ENCODE assay signal across 9 mouse cellular contexts in the genomic region with DNA sequence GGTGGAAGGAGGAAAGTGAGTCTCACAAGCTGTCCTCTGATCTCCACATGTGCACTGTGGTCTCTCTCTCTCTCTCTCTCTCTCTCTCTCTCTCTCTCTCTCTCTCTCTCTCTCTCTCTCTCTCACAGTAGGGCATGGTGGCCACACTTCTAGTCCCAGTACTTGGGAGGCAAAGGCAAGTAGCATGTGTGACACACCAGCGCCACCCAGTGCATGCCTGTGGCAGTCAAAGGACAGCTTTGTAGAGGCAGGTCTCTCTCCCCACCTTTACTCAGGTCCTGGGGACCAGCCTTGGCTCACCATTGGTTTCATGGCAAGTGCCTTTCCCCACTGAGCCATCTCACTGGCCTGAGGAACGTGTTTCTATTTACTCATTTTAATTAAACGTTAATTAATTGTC. TPM values are rescaled to one million over a fixed set of nuclear protein-coding genes. Genes with fewer than 3 reads are reported as not detected.
DNase-seq lines count a peak whose midpoint lies in the region; ATAC-seq and TF ChIP-seq lines count a peak whose summit lies in the region.
"Had no signal": no experiment of that assay in that cellular context is flagged by ENCODE, and none has a peak within 500 bp of the region (broad histone marks: within the 10 kb centered on the region; RNA-seq: fewer than 3 reads in every experiment).

No protein-coding gene starts in this region.

- H3K27me3 ChIP-seq in kidney, adult 2 months (replicated peaks; ENCODE audit: control insufficient read depth, insufficient read depth, low read length): no peaks in the 10 kb centered on the region
- no peaks in the 10 kb centered on the region; the same call in 1 of the 2 replicates for H3K27me3 ChIP-seq in kidney, embryonic 15.5 days
- H3K27me3 ChIP-seq in G1E (ENCODE audit: insufficient read depth, low read length): peaks cover 49% of the 10 kb centered on the region
- peaks cover 17% of the 10 kb centered on the region; the same call in 1 of the 2 replicates for H3K27me3 ChIP-seq in liver, embryonic 13.5 days
- H3K27me3 ChIP-seq in spleen, adult 2 months (ENCODE audit: control insufficient read depth, insufficient read depth, low read length): no peaks in the 10 kb centered on the region

- DNase-seq in kidney, adult 2 months: peak; percentile 15
- no peak for DNase-seq in G1E (ENCODE audit: low spot score)
- DNase-seq in c-Kit-negative CD71-positive TER-119-positive erythroid progenitor cells, embryonic 14.5 days (ENCODE audit: low read depth, low spot score): peak; percentile 21
- peak; percentile 52 for DNase-seq in gastrocnemius, postnatal 10 days
- DNase-seq in liver, embryonic 13.5 days: peak; percentile 43
- peak; percentile 26 to 49 for DNase-seq in spleen, adult 2 months (ENCODE audit: low read depth in 1 of 2, low spot score in 2 of 2)
- no peak for DNase-seq in neural tube, embryonic 10.5 days (ENCODE audit: extremely low spot score, low spot score)

- no peak overlapping the region for H3K27ac ChIP-seq in kidney, adult 2 months (ENCODE audit: insufficient read depth, low read depth, low read length)
- no peak overlapping the region for H3K27ac ChIP-seq in kidney, embryonic 15.5 days
- no peak overlapping the region for H3K27ac ChIP-seq in liver, embryonic 13.5 days
- H3K27ac ChIP-seq in spleen, adult 2 months (ENCODE audit: insufficient read depth, low read length): no peak overlapping the region

- no peak overlapping the region for H3K9ac ChIP-seq in kidney, embryonic 15.5 days
- H3K9ac ChIP-seq in liver, embryonic 13.5 days: no peak overlapping the region

- H3K4me1 ChIP-seq in kidney, adult 2 months (ENCODE audit: control insufficient read depth, insufficient read depth, low read length): no peaks in the 10 kb centered on the region
- peaks cover 5% of the 10 kb centered on the region; the same call in 1 of the 2 replicates for H3K4me1 ChIP-seq in kidney, embryonic 15.5 days
- H3K4me1 ChIP-seq in G1E (ENCODE audit: insufficient read depth, low read depth, low read length): peaks cover 24% of the 10 kb centered on the region
- peaks cover 3% of the 10 kb centered on the region for H3K4me1 ChIP-seq in liver, embryonic 13.5 days (replicated peaks)
- peaks cover 9% of the 10 kb centered on the region; the same call in 1 of the 2 replicates for H3K4me1 ChIP-seq in spleen, adult 2 months (ENCODE audit: control insufficient read depth, insufficient read depth, insufficient read length)

- 19% methylated on average over 3 of the region's 3 CpGs for WGBS in kidney, adult 2 months
- WGBS in kidney, embryonic 15.5 days: 21% methylated on average over 3 of the region's 3 CpGs
- WGBS in liver, embryonic 13.5 days (ENCODE audit: insufficient replicate concordance): 10% methylated on average over 3 of the region's 3 CpGs
- WGBS in spleen, adult 2 months: 25% methylated on average over 3 of the region's 3 CpGs

- no peak for TF ChIP-seq POLR2A in kidney, adult 2 months (IDR thresholded peaks at IDR 0.05; ENCODE audit: low read depth, low read length)
- TF ChIP-seq POLR2A in spleen, adult 2 months (IDR thresholded peaks at IDR 0.05; ENCODE audit: low read depth, low read length): no peak

- H3K36me3 ChIP-seq in kidney, adult 2 months (ENCODE audit: control insufficient read depth, insufficient read depth, low read length): no peaks in the 10 kb centered on the region
- no peaks in the 10 kb centered on the region for H3K36me3 ChIP-seq in kidney, embryonic 15.5 days
- no peaks in the 10 kb centered on the region for H3K36me3 ChIP-seq in G1E (replicated peaks)
- H3K36me3 ChIP-seq in liver, embryonic 13.5 days: no peaks in the 10 kb centered on the region
- H3K36me3 ChIP-seq in spleen, adult 2 months (ENCODE audit: control insufficient read depth, insufficient read depth, low read length): no peaks in the 10 kb centered on the region

- no peak overlapping the region for H3K4me3 ChIP-seq in kidney, adult 2 months (ENCODE audit: insufficient read depth, low read depth, low read length)
- H3K4me3 ChIP-seq in kidney, embryonic 15.5 days (replicated peaks): no peak overlapping the region
- H3K4me3 ChIP-seq in G1E (ENCODE audit: low read depth, low read length): no peak overlapping the region
- no peak overlapping the region for H3K4me3 ChIP-seq in liver, embryonic 13.5 days (replicated peaks)
- H3K4me3 ChIP-seq in spleen, adult 2 months (ENCODE audit: extremely low read depth, insufficient read depth, insufficient read length): no peak overlapping the region
- H3K4me3 ChIP-seq: megakaryocyte, embryonic 14.5 days had no signal

- peak; percentile 76 for TF ChIP-seq CTCF in kidney, adult 2 months (conservative IDR thresholded peaks at IDR 0.05; ENCODE audit: insufficient read depth, insufficient read length, low read depth, low read length)
- peak; percentile 35; the same call in 1 of the 2 replicates for TF ChIP-seq CTCF in G1E (IDR thresholded peaks at IDR 0.05; ENCODE audit: low read depth, low read length)
- TF ChIP-seq CTCF in spleen, adult 2 months (IDR thresholded peaks at IDR 0.05; ENCODE audit: extremely low read depth, insufficient read depth, insufficient read length, insufficient replicate concordance): peak; percentile 70; the same call in 1 of the 2 replicates

- H3K9me3 ChIP-seq in kidney, embryonic 15.5 days (replicated peaks): no peaks in the 10 kb centered on the region
- no peaks in the 10 kb centered on the region for H3K9me3 ChIP-seq in G1E (replicated peaks)
- no peaks in the 10 kb centered on the region for H3K9me3 ChIP-seq in liver, embryonic 13.5 days (replicated peaks)
- H3K9me3 ChIP-seq: megakaryocyte, embryonic 14.5 days had no signal

- no peak overlapping the region for H3K4me2 ChIP-seq in kidney, embryonic 15.5 days
- H3K4me2 ChIP-seq in liver, embryonic 13.5 days: no peak overlapping the region

- ATAC-seq in kidney, embryonic 15.5 days (replicated peaks; ENCODE audit: low FRiP score): no peak
- peak; percentile 64; the same call in 1 of the 2 replicates for ATAC-seq in G1E (ENCODE audit: extremely low read depth, insufficient number of reproducible peaks, low FRiP score, poor library complexity, severe bottlenecking)
- ATAC-seq in liver, embryonic 13.5 days (ENCODE audit: low read depth): 0 out of 2 replicates have a peak, but pooled peaks have one; percentile 19

RNA-seq across cellular contexts. Expression of a gene that starts 2.2 kb away (rescaled TPM):
- polyA plus RNA-seq in kidney, adult 2 months (2012; rRNA removed): not detected in 2 replicates
- polyA plus RNA-seq in kidney, embryonic 15.5 days (2015; fragmentation: Nextera tagmentation; extraction: Ambion mirVana): not detected in 2 replicates
- not detected in 2 replicates for total RNA-seq in G1E (2014; fragmentation: Nextera tagmentation)
- total RNA-seq in G1E (2017): not detected in 2 replicates
- polyA plus RNA-seq in G1E (2012): not detected in 2 replicates
- total RNA-seq in gastrocnemius, postnatal 10 days (2021): not detected
- not detected in 2 replicates for polyA plus RNA-seq in liver, embryonic 13.5 days (2015; fragmentation: Nextera tagmentation; extraction: Ambion mirVana)
- 0.05 and 0.09 TPM in 2 replicates for polyA plus RNA-seq in spleen, adult 2 months (2012; rRNA removed)

RNA-seq across cellular contexts. Expression of a gene that starts 29.4 kb away (rescaled TPM):
- 0.38 and 0.44 TPM in 2 replicates for polyA plus RNA-seq in kidney, adult 2 months (2012; rRNA removed)
- polyA plus RNA-seq in kidney, embryonic 15.5 days (2015; fragmentation: Nextera tagmentation; extraction: Ambion mirVana): 1.1 and 1.4 TPM in 2 replicates
- total RNA-seq in G1E (2014; fragmentation: Nextera tagmentation) (not detected in 2 replicates), G1E (2017) (not detected in 2 replicates)
- polyA plus RNA-seq in G1E (2012): 0.02 TPM in 1 of 2 replicates, not detected in the other
- under 1 TPM; 0.35 to 0.90 TPM for total RNA-seq in gastrocnemius, postnatal 10 days (2021)
- 0.36 and 0.37 TPM in 2 replicates for polyA plus RNA-seq in liver, embryonic 13.5 days (2015; fragmentation: Nextera tagmentation; extraction: Ambion mirVana)
- 4.1 and 7.3 TPM in 2 replicates for polyA plus RNA-seq in spleen, adult 2 months (2012; rRNA removed)

RNA-seq across cellular contexts. Expression of a gene that starts 44.3 kb away (rescaled TPM):
- polyA plus RNA-seq in kidney, adult 2 months (2012; rRNA removed): 18.7 and 20.9 TPM in 2 replicates
- 26.8 and 28.8 TPM in 2 replicates for polyA plus RNA-seq in kidney, embryonic 15.5 days (2015; fragmentation: Nextera tagmentation; extraction: Ambion mirVana)
- total RNA-seq in G1E (2014; fragmentation: Nextera tagmentation): 205 and 239 TPM in 2 replicates
- 106 and 117 TPM in 2 replicates for total RNA-seq in G1E (2017)
- 443 and 525 TPM in 2 replicates for polyA plus RNA-seq in G1E (2012)
- total RNA-seq in gastrocnemius, postnatal 10 days (2021): 10 to 100 TPM; 23.4 to 30.2 TPM
- polyA plus RNA-seq in liver, embryonic 13.5 days (2015; fragmentation: Nextera tagmentation; extraction: Ambion mirVana): 20.6 and 25.7 TPM in 2 replicates
- polyA plus RNA-seq in spleen, adult 2 months (2012; rRNA removed): 86.9 and 101 TPM in 2 replicates

Comparison
In these comparisons a context has a peak if more than half of its experiments do, and no peak if none do; other contexts are left out.
1. DNase-seq: peak in kidney, adult 2 months (single experiment), c-Kit-negative CD71-positive TER-119-positive erythroid progenitor cells, embryonic 14.5 days (single experiment), gastrocnemius, postnatal 10 days (single experiment), liver, embryonic 13.5 days (single experiment) and spleen, adult 2 months (2 of 2); none in G1E (single experiment) and neural tube, embryonic 10.5 days (single experiment).
2. Peak in every context shown above with its lines, with median percentiles within 50 percentile points of each other: CTCF ChIP-seq.